ENCODE assay signal across 10 mouse cellular contexts in genomic region chr4:138723493-138724281, GRCm38 (mm10). TPM values are rescaled to one million over a fixed set of nuclear protein-coding genes. Genes with fewer than 3 reads are reported as not detected.
A peak's percentile ranks its signal among the peaks of the same experiment; 100 is the strongest.
DNase-seq lines count a peak whose midpoint lies in the region; ATAC-seq and TF ChIP-seq lines count a peak whose summit lies in the region.
"Had no signal": no experiment of that assay in that cellular context is flagged by ENCODE, and none has a peak within 500 bp of the region (broad histone marks: within the 10 kb centered on the region; RNA-seq: fewer than 3 reads in every experiment).

No protein-coding gene starts in this region.

- no peak for DNase-seq in lung, postnatal 0 days (ENCODE audit: low spot score)
- no peak for DNase-seq in lung, adult 2 months
- DNase-seq in kidney, adult 9 months: peak; percentile 85
- DNase-seq in thymus, adult 2 months: peak; percentile 64
- DNase-seq in ovary, postnatal 36 days (ENCODE audit: low spot score): no peak
- no peak for DNase-seq in cerebellum, postnatal 25 days
- DNase-seq: liver, embryonic 13.5 days had no signal

- 35% methylated on average over 15 of the region's 15 CpGs for WGBS in lung, postnatal 0 days
- WGBS in lung, adult 2 months: 17% methylated on average over 15 of the region's 15 CpGs
- 37% methylated on average over 15 of the region's 15 CpGs for WGBS in heart, embryonic 12.5 days
- WGBS in thymus, adult 2 months: 37% methylated on average over 15 of the region's 15 CpGs

- 0 out of 2 replicates have a peak overlapping the region, but pooled peaks have one; percentile 46 for H3K4me2 ChIP-seq in lung, postnatal 0 days (replicated peaks; ENCODE audit: low read depth, low read length)
- 0 out of 2 replicates have a peak overlapping the region, but pooled peaks have one; percentile 8 for H3K4me2 ChIP-seq in heart, embryonic 12.5 days
- H3K4me2 ChIP-seq: liver, embryonic 13.5 days had no signal

- peaks cover 11% of the 10 kb centered on the region; the same call in 1 of the 2 replicates for H3K4me1 ChIP-seq in lung, postnatal 0 days (ENCODE audit: insufficient read depth, low read depth, low read length)
- H3K4me1 ChIP-seq in lung, adult 2 months (ENCODE audit: control insufficient read depth, insufficient read depth, low read length): peaks cover 7% of the 10 kb centered on the region
- H3K4me1 ChIP-seq in heart, embryonic 12.5 days (replicated peaks): peaks cover 36% of the 10 kb centered on the region
- H3K4me1 ChIP-seq in thymus, adult 2 months (replicated peaks; ENCODE audit: control insufficient read depth, insufficient read depth, low read length): peaks cover 20% of the 10 kb centered on the region

- peak; percentile 33; the same call in 1 of the 2 replicates for TF ChIP-seq EP300 in lung, postnatal 0 days (IDR thresholded peaks at IDR 0.05)

- H3K27me3 ChIP-seq in lung, postnatal 0 days (replicated peaks; ENCODE audit: insufficient read depth, low read length): no peaks in the 10 kb centered on the region
- H3K27me3 ChIP-seq in heart, embryonic 12.5 days (replicated peaks): 0 out of 2 replicates have a peak, but pooled peaks cover 14% of the 10 kb centered on the region
- H3K27me3 ChIP-seq in thymus, adult 2 months (ENCODE audit: control insufficient read depth, insufficient read depth, low read length): peaks cover 2% of the 10 kb centered on the region; the same call in 1 of the 2 replicates
- H3K27me3 ChIP-seq: embryonic facial prominence, embryonic 15.5 days had no signal

- H3K36me3 ChIP-seq in lung, postnatal 0 days (ENCODE audit: insufficient read depth, low read length): no peaks in the 10 kb centered on the region
- H3K36me3 ChIP-seq in heart, embryonic 12.5 days: no peaks in the 10 kb centered on the region
- H3K36me3 ChIP-seq in thymus, adult 2 months (ENCODE audit: control insufficient read depth, insufficient read depth, low read length): no peaks in the 10 kb centered on the region
- H3K36me3 ChIP-seq: embryonic facial prominence, embryonic 15.5 days; liver, embryonic 13.5 days had no signal

- no peak for TF ChIP-seq POLR2A in lung, adult 2 months (IDR thresholded peaks at IDR 0.05; ENCODE audit: borderline replicate concordance, extremely low read depth, low read depth, low read length)
- TF ChIP-seq POLR2A in thymus, adult 2 months (IDR thresholded peaks at IDR 0.05; ENCODE audit: control insufficient read depth, extremely low read depth, insufficient read depth, low read length, poor library complexity): no peak

- no peak for TF ChIP-seq CTCF in lung, postnatal 0 days (IDR thresholded peaks at IDR 0.05)
- TF ChIP-seq CTCF in lung, adult 2 months (IDR thresholded peaks at IDR 0.05; ENCODE audit: insufficient read depth, low read length): no peak
- no peak for TF ChIP-seq CTCF in thymus, adult 2 months (IDR thresholded peaks at IDR 0.05; ENCODE audit: borderline replicate concordance, control insufficient read depth, extremely low read depth, insufficient read depth, low read length, poor library complexity)

- no peak overlapping the region for H3K4me3 ChIP-seq in lung, postnatal 0 days (ENCODE audit: low read depth, low read length)
- no peak overlapping the region for H3K4me3 ChIP-seq in lung, adult 2 months (replicated peaks; ENCODE audit: extremely low read depth, low read depth, low read length)
- no peak overlapping the region for H3K4me3 ChIP-seq in heart, embryonic 12.5 days
- no peak overlapping the region for H3K4me3 ChIP-seq in thymus, adult 2 months (ENCODE audit: control insufficient read depth, insufficient read depth, low read length)
- H3K4me3 ChIP-seq: liver, embryonic 13.5 days had no signal

- H3K27ac ChIP-seq in lung, postnatal 0 days (ENCODE audit: low read length): no peak overlapping the region
- H3K27ac ChIP-seq in heart, embryonic 12.5 days (ENCODE audit: poor library complexity, severe bottlenecking): no peak overlapping the region
- peak overlapping the region; percentile 35; the same call in 1 of the 2 replicates for H3K27ac ChIP-seq in thymus, adult 2 months (ENCODE audit: control insufficient read depth, insufficient read depth, low read length)
- H3K27ac ChIP-seq: liver, embryonic 13.5 days had no signal

- no peak overlapping the region for H3K9ac ChIP-seq in lung, postnatal 0 days (replicated peaks; ENCODE audit: low read depth)
- H3K9ac ChIP-seq in heart, embryonic 12.5 days: no peak overlapping the region
- H3K9ac ChIP-seq: embryonic facial prominence, embryonic 15.5 days; liver, embryonic 13.5 days had no signal

- no peaks in the 10 kb centered on the region for H3K9me3 ChIP-seq in lung, postnatal 0 days (ENCODE audit: low read length)
- H3K9me3 ChIP-seq in heart, embryonic 12.5 days (replicated peaks): no peaks in the 10 kb centered on the region
- H3K9me3 ChIP-seq: embryonic facial prominence, embryonic 15.5 days; liver, embryonic 13.5 days had no signal

- peak; percentile 8; the same call in 1 of the 2 replicates for ATAC-seq in lung, postnatal 0 days
- ATAC-seq in heart, embryonic 12.5 days (ENCODE audit: insufficient number of reproducible peaks, low FRiP score): no peak
- ATAC-seq in megakaryocyte-erythroid progenitor cell, adult 5-6 weeks (replicated peaks; ENCODE audit: low FRiP score, low TSS enrichment, poor library complexity, severe bottlenecking): no peak

RNA-seq across cellular contexts. Expression of gene Pla2g2c, which starts 0.9 kb away (rescaled TPM):
- 0.43 and 0.53 TPM in 2 replicates for polyA plus RNA-seq in lung, postnatal 0 days (2015; fragmentation: Nextera tagmentation; extraction: Ambion mirVana)
- 0.69 and 0.93 TPM in 2 replicates for polyA plus RNA-seq in lung, adult 2 months (2012; rRNA removed)
- polyA plus RNA-seq in heart, embryonic 12.5 days (2016; fragmentation: Nextera tagmentation; extraction: Ambion mirVana): 0.15 and 0.41 TPM in 2 replicates
- not detected in 2 replicates for polyA plus RNA-seq in thymus, adult 2 months (2012; rRNA removed)
- total RNA-seq in megakaryocyte-erythroid progenitor cell, adult 5-6 weeks (2014; fragmentation: Nextera tagmentation): not detected in 2 replicates
- total RNA-seq in megakaryocyte-erythroid progenitor cell, adult 5-6 weeks (2017): not detected in 2 replicates
- polyA plus RNA-seq: liver, embryonic 13.5 days had no signal

RNA-seq across cellular contexts. Expression of gene Ubxn10, which starts 13.3 kb away (rescaled TPM):
- 10.1 and 11.7 TPM in 2 replicates for polyA plus RNA-seq in lung, postnatal 0 days (2015; fragmentation: Nextera tagmentation; extraction: Ambion mirVana)
- polyA plus RNA-seq in lung, adult 2 months (2012; rRNA removed): 25.2 and 28.6 TPM in 2 replicates
- 0.95 and 1.3 TPM in 2 replicates for polyA plus RNA-seq in heart, embryonic 12.5 days (2016; fragmentation: Nextera tagmentation; extraction: Ambion mirVana)
- polyA plus RNA-seq in thymus, adult 2 months (2012; rRNA removed): 1.1 and 2.0 TPM in 2 replicates
- not detected in 2 replicates for total RNA-seq in megakaryocyte-erythroid progenitor cell, adult 5-6 weeks (2014; fragmentation: Nextera tagmentation)
- total RNA-seq in megakaryocyte-erythroid progenitor cell, adult 5-6 weeks (2017): not detected in 2 replicates

RNA-seq across cellular contexts. Expression of gene Pla2g2f, which starts 33.7 kb away (rescaled TPM):
- not detected in 2 replicates for polyA plus RNA-seq in lung, postnatal 0 days (2015; fragmentation: Nextera tagmentation; extraction: Ambion mirVana)
- polyA plus RNA-seq in lung, adult 2 months (2012; rRNA removed): 0.14 and 5.2 TPM in 2 replicates
- polyA plus RNA-seq in heart, embryonic 12.5 days (2016; fragmentation: Nextera tagmentation; extraction: Ambion mirVana): not detected in 2 replicates
- 2.1 and 3.1 TPM in 2 replicates for polyA plus RNA-seq in thymus, adult 2 months (2012; rRNA removed)
- not detected in 2 replicates for total RNA-seq in megakaryocyte-erythroid progenitor cell, adult 5-6 weeks (2014; fragmentation: Nextera tagmentation)
- not detected in 2 replicates for total RNA-seq in megakaryocyte-erythroid progenitor cell, adult 5-6 weeks (2017)
- polyA plus RNA-seq: liver, embryonic 13.5 days had no signal

RNA-seq across cellular contexts. Expression of gene Pla2g2d, which starts 51.8 kb away (rescaled TPM):
- not detected in 2 replicates for polyA plus RNA-seq in lung, postnatal 0 days (2015; fragmentation: Nextera tagmentation; extraction: Ambion mirVana)
- polyA plus RNA-seq in lung, adult 2 months (2012; rRNA removed): 2.5 and 2.6 TPM in 2 replicates
- polyA plus RNA-seq in heart, embryonic 12.5 days (2016; fragmentation: Nextera tagmentation; extraction: Ambion mirVana): not detected in 2 replicates
- 35.0 and 54.4 TPM in 2 replicates for polyA plus RNA-seq in thymus, adult 2 months (2012; rRNA removed)
- total RNA-seq in megakaryocyte-erythroid progenitor cell, adult 5-6 weeks (2014; fragmentation: Nextera tagmentation): not detected in 2 replicates
- not detected in 2 replicates for total RNA-seq in megakaryocyte-erythroid progenitor cell, adult 5-6 weeks (2017)
- polyA plus RNA-seq: liver, embryonic 13.5 days had no signal

Comparison
In these comparisons a context has a peak if more than half of its experiments do, and no peak if none do; other contexts are left out.
1. DNase-seq: peak in kidney, adult 9 months (single experiment) and thymus, adult 2 months (single experiment); none in lung, postnatal 0 days (single experiment), lung, adult 2 months (single experiment), ovary, postnatal 36 days (single experiment) and cerebellum, postnatal 25 days (0 of 2).